Mouse (Mus musculus): Measurements from ENCODE around the gene Rin2. TPM values are rescaled to one million over a fixed set of nuclear protein-coding genes. Genes with fewer than 3 reads are reported as not detected.
A peak's percentile ranks its signal among the peaks of the same experiment; 100 is the strongest.

Gene Rin2
- total RNA-seq, 2 experiments from 2014 or later = 7.1 to 9.1 TPM

DNA sequence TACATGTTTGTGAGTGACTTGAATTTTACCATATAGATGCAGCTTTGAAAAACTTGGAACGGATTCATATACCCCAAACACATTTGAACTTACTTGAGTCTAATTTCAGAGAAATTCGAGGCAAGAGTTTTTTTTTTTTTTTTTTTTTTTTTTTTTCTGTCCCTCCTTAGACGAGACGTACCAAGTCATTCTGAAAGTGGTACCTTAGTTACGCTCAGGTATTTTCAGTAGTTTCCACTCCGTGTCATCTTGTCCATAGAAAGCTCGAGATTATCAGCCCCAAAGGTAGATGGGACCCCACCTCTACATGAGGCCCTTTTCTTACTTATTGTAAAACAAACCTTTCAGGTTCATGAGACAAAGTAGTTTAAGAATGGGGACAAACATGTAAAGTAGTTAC, 55.9 kb downstream of the Rin2 start:
- DNase-seq (ENCODE audit: low spot score) = no peak

DNA sequence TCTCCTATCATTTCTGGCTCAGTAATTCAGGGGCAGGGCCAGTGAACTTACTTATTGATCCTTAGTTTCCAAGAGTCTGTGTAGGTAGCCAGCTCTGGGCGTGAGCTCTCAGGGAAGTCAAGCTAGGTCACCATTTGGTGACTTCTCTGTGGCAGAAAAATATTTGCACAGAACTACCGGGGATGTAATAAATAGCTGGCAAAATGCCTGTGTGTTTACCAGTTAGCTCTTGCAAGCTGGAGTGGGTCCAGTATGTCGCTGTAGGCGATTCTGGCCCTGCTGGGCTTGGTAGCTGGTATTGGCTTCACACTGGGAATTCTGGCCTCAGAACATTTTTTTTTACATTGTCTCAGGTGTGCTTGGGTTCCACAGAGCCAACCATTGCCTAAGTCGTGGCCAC, 60.1 kb downstream of the Rin2 start:
- DNase-seq (ENCODE audit: low spot score) = no peak

DNA sequence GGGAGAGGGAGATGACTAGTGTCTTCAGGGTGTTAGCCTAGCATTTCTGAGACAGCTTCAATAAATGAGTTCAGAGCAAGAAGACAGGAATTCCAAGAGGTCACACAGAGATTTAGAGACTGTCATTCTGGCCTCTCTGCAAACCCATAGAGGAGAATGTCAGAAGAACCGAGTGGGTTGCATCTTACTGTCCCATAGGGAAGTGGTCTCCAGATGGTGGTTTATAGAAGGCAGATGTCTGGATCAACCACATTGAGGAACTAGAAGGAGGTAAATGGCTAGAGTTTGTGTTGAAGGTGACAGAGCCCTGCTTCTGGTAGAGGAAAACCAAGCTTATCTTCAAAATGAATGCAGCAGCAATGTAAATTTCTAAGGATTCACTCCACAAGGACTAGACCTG, 61.5 kb downstream of the Rin2 start:
- DNase-seq (ENCODE audit: low spot score) = no peak

DNA sequence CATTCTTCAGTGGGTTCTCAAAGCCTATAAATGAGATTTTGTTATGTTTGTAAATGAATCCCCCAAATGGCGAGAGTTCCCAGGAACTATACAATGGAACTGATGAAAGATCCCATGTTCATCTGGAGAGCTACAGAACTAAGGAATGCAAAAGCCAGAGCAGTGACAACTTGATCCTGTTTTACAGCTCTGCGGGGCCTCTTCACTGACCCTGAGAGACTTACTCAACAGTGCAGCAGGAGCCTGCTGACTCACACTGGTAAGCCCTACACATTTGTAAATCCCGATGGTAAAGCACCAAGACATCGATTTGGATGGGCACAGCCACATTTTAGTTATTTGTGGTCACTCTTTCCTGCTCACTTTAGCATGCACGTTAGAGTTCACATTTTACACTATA, 62.2 kb downstream of the Rin2 start:
- no peak for DNase-seq (ENCODE audit: low spot score)

DNA sequence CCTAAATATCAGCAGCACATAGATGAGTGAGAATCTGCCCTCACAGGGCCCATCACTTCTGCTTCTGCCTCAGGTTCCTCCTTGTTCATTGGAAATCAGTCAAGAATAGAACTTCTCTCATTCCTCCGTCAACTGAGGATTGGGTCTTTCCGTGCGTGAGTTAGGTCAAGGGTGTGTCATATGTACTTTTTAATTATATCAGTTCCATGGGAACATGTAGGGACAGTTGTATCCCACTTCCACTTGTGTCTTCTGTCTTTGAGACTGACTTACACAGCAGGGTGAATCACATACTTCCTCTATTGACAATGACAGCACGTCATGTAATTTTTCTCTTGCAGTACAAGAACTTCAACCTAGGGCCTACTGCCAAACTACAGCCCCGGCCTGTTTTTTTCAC, 65.7 kb downstream of the Rin2 start:
- no peak for DNase-seq (ENCODE audit: low spot score)

DNA sequence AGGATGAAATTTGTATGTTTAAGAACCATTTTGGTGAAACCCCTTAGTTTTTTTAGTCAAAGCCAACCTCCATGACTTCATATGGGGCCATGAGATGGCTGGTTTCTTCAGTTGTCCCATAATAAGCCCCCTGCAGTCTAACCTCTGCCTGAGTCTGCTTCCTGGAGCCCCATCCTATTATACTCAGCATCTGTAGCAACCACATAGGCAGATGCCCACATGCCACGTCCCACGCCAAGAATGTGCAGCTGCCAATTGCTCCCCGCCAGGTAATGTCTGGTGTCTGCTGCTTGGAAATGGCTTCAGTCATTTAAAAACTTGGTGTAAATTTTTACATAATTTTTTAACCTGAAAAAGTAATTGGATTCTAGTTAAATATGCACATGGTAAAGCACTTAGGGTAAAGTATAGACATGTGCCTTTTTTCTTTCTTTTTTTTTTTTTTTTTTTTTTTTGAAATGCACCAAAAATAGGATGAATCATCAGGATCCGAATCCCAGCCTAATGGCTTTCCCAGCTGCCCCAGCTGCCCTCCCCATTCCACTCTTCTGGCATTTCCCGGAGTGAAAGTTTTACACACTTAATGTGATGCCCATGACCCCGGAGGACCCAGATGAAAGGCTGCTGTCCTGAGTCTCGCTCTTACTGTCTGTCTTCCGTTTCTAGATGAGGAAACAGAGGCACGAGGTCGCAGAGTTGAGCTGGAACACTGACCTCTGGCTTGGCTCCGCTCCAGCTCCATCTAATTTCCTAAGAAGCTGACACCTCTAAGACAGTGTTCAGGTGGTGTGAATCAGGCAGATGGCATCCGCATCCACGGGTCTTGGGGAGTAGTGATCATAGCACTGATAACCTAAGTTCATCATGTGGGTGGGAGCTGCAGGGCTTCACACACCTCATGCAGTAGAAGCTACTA, 68.0 kb downstream of the Rin2 start:
- no peak for DNase-seq (ENCODE audit: low spot score)

DNA sequence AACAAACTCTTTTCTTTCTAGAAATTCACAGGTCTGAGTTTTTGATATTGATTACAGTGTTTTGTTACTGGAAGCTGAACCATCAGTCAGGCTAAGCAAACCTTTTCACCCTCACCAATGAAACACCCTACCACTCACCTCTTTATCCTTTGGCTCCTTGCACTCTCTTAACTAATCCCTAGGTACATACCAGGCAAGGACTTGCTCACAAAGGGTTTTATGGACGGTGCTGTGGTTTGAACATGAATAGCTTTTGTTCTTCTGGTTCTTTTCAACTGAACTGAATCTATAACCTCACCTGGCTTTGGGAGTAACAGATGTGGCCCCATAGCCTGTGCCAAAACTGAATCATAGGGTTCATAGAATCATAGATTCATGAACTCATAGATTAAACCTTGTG, 71.4 kb downstream of the Rin2 start:
- DNase-seq (ENCODE audit: low spot score) = no peak

DNA sequence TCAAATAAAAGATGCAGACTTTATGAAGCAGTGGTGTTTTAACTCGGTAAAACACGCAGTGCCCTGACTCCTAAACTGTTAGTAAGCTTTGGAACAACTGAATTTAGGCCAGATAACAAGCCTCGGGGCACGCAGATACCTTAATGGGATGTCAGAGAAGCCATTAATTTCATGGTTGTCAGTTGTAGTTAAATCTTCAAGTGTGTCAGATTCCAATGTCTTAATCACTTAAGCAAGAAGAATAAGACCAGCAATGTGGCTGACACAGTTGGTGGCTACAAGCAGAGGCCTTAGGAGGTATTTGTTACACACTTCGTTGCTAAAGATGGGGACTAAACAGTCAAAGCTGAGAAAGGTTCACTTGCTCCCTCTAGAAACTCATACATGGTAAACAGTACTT, 74.6 kb downstream of the Rin2 start:
- no peak for DNase-seq (ENCODE audit: low spot score)

DNA sequence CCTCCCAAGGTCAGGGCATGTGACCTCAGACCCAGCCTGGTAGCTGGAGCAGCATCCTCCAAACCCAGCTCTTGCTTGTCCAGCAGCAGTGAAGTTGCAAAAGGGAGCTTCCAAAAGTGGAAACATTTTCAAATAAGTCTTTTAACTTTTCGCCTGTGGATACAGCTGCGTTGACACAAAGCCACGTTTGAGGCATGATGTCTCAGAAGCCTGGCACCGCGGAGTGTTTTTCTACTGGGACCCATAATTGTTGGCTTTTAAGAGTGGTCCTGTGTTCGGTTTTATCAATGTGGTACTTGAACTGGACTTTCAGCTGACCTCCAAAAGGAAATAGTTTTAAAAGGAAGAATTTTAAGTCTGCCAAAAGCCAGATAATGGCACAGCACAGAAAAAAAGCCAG, 77.6 kb downstream of the Rin2 start:
- peak; percentile 12 for DNase-seq (ENCODE audit: low spot score)

DNA sequence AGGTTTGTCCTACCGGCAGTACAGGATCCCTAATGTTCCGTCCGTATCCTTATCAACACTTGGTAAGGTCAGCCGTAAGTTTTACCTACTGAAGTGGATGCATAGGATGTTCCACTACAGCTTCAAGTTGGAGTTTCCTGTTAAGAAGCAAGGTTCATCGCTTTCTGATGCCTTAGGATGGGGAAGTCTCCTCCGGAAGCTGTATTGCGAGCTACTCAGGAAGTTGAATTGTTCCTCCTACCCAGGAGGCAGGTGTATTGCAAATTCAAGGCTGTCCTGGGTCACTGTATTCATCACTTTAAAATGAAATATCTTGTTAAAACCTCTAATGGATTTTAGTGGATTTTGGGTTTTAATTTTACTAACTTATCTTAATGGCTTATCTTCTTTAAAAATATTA, 79.0 kb downstream of the Rin2 start:
- DNase-seq (ENCODE audit: low spot score) = no peak

DNA sequence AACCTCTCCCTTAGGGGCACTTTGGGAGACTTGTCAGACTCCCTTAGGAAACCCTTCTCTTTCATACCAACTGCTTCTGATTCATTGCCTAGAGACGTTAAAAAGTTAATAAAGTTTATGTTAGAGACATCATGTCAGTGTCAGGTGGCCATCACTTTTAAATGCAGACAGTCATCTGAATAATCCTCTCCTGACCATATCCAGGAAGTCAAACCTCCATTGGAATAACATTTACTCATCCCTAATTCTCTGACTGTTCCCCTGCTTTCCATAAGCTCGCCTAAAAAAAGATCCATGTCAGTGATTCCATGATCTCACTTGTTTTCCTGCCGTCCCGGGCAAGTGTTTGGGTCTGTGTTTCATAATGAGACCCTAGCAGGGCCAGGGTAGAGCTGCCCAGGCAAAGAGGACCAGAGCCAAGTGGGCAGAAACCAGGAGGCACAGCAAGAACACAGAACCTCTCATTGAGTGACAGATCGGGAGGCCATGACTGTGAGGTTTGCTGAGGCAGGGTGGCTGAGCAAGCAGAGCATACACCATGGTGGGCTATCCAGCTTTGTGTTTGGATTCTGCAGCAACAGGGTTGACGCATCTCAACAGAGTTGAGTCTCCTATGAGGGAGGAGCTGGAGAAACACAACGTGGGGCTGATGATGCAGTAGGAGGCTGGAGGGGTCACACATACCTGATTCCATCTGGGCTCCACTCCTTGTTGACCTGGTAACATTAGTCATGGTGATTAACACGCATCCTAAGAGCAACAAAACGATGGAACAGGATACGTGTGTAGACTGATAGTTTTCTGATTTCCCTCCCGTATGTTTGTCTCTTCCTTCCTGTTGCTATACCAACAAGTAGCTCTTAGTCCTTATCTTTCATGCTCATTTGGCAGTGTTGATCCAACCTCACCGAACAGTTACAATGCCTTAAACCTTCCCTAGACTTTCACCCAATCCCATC, 81.1 kb downstream of the Rin2 start:
- DNase-seq (ENCODE audit: low spot score) = no peak

DNA sequence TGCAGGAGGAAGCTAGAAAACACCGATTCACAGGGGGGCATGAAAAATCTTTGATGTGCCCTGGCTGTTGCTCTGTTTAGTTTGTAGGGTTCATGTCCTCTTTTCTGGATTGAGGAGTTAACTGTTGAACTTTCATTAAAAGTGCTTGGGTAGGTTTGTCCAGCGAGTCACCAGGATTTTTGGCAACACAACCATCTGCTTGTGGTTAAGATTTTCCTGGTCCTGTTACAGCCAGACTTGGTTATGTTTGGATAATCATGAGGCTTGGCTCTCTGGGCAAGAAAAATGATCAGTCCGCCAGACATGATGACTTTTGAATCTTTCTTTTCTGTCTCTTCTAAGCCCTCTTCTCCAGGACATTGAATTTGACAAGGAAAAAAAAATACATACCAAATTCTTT, 85.1 kb downstream of the Rin2 start:
- peak; percentile 13 for DNase-seq (ENCODE audit: low spot score)

DNA sequence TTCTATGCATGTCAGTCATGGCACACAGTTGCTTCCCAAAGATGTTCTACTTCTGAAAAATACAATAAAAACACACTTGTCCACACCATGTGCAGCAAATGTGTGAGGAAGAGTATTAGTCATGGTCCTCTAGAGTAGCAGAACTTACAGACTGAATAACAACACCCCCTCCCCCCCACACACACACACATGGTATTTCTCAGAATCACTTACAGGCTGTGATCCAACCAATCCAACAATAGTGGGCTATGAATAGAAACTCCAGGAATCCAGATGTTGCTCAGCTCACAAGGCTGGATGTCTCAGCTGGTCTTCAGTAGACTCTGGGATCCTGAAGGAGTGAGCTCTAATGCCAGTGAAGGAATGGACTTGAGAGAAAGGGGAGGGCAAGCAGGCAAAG, 86.4 kb downstream of the Rin2 start:
- no peak for DNase-seq (ENCODE audit: low spot score)

DNA sequence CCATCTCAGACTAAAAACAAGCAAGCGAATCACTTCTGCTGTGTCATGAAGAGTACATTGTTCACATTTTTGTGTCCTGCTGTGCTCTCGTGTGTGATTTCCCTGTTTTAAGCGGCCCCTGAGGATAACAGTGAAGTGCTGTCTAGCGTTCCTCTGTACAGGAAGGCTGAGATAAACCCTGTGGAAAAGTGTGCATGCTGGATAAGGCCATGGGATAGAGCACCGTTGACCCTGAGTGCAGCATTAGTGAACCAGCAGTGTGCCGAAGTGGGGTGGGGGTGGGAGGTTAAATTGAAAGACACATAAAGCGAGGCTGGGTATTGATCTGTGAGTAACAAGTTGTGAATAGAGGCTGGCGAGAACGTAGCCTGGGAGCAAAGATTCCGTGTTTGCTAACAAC, 94.9 kb downstream of the Rin2 start:
- no peak for DNase-seq (ENCODE audit: low spot score)

DNA sequence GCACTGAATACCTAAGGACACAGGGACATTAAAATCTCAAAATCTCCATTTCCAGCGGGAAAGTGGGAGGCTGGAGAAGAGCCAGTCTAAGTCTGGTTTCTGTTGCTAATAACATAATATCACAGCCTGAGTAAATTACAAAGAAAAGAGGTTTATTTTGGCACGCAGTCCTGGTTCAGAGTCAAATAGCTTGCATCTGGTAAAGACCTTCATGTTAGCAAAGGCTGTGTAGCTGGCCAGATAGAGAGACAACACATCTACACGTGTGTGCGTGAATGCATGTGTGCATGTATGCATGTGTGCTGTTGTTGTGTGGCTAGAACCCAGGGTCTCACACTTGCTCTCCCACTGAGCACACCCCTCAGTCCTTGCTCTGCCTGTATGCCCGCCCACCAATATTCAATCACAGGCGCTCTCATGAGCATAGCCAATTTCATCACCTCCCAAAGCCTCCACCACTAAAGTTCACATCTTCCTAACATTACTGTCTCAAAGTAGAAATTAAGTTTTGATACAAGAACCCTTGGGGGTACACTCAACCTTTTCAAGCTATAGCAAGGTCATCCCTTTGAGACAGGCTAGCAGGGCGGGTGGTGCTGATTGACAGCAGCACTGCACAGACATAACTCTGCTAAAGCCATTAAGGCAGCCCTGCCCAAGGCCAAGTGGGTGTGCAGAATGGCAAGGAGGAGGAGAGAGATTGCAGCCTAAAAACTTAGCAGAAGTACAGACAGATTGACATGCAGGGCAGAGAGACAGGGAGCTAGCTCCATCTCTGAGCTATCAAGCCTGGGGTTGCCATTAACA, 95.9 kb downstream of the Rin2 start:
- peak; percentile 16 for DNase-seq (ENCODE audit: low spot score)

DNA sequence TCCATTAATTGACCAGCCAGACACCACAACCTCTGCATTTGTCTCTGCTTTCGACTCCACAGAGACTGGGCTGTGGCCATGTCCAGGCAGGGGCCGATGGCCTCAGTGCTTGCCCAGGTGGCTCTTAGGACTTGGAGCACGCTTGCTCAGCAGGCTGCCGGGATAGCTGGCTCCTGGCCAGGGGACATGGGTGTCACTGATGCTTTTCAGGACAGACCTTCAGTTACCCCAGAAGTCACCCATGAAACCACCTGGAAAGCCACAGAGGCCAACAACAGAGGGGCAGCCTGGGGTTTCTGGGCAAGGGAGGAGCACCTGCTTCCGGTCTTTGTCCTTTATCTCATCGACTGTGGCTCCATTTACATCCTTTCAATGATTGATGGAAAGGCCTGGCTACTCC, 108.2 kb downstream of the Rin2 start:
- DNase-seq (ENCODE audit: low spot score) = no peak

DNA sequence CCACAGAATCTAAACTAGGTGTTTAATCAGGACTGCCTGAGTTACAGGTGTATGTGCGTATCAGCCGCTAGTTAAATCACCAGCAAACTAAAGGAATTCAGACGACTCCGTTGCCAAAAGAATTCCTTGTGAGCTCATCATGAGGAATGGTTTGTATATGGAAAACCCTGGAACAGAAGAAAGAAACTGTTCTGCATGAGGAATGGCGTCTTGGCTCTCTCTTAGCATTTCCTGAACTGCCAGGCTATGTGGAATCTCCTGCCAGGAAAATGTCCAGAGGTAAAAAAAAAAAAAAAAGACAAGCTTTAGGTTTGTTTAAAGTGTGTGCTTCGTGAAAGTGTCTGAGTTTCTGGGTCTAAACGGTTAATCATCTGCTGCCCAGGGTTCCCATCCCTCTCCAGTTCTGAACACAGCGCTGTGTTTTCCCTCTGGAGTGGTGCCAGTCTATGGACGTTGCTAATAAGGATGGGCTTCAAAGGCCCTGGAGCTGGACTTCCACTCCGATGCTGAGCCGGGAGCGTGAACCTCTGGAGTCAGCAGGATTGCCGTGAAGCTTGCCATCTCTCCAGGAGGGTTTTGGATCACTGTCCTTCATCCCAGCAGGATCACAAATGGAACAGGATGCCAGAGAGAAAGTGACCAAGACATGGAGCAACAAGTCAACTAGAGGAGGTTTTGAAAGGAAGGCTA, 109.4 kb downstream of the Rin2 start:
- no peak for DNase-seq (ENCODE audit: low spot score)

DNA sequence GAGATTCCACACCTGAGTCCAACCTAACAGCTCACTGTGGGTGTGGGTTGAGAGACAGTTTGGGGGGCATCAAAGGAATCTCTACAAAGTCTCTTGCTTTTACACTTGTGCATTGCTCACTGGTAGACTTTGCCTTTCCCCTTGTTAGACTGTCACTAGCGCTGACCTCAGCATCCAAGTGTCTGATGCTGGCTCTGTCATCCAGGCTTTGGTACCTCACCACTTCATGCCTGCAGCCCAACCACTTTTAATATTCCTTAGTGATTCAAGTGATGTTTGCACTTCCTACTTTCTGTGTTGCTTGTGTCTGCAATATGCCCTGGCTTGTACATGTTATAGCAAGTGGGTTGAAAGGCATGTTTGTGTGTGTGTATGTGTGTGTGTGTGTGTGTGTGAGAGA, 109.9 kb downstream of the Rin2 start:
- no peak for DNase-seq (ENCODE audit: low spot score)

DNA sequence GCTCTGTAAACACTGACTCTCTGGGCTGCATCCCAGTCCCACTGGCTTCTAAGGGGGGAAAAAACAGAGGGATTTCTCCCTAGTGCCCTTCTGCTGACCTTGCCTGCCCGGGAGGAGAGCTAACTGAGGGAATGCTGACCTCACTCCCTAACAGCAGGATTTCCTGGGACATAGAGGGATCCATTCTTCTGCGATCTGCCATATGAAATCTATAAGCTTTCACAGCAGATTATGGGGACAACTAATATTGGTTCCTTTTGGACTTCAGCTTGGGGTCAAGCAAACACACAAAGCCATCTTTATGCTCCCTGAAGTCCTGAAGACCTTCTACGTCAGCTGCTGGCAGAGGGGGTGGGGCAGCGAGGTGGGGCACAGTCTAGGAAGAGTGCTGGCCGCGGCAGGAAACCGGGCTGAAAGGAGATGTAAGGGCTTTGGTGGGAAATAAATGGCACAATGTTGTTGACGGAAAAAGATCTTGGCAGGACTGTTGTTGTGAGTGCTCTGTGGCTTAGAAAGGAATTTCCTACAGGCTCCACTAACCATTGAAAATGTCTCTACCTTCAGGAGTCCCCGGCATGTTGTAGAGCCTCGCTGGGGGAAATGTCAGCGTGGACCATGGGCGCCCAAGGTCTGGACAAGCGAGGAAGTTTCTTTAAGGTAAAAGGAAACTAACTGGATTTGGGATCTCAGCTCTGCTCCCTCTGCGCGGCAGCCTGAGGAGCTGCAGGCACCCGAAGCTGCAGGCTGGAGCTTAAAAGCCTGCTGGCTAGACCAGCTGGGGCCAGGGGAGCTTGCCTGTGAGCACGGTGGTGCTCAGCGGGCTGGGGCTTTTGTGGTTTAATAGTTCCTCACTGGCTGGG, 111.0 kb downstream of the Rin2 start:
- DNase-seq (ENCODE audit: low spot score) = peak; percentile 20

DNA sequence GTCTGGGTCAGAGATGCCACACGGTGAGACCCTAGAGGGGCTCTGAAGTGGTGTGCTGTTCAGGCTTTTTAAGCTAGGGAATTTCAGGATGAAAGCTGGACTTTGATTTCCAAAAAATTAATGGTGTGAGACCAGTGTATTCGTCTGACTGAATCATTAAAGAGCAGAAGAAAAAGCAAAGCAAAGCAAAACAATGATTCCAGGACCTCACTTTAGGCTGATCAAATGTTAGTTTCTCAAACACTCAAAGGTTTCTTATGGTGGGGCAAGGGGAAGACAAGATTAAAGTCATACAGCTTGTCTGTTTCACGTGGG, 111.6 kb downstream of the Rin2 start:
- DNase-seq (ENCODE audit: low spot score) = no peak
